Mouse (Mus musculus) mature B cell (primary cell): ENCODE results near the gene Mmel1.

Source experiments
- in situ Hi-C: fragments of 300-500 bp; cut with MboI; formaldehyde crosslinking; loops from 2 replicates; pipeline ENCODE4 v1.14.3; 2019

Mmel1 gene

GRCm38 (mm10) chr4:154869440-154869839 is at the start of gene Mmel1:
Gene Mmel1, plus strand, starts transcription at chr4:154869585.
- in situ Hi-C loops, result no loop called here

GRCm38 (mm10) chr4:154825662-154826061 is 43.7 kb upstream of the Mmel1 start:
- in situ Hi-C loops, result no loop called here

GRCm38 (mm10) chr4:154826224-154826623 is 43.2 kb upstream of the Mmel1 start:
- in situ Hi-C loops, result no loop called here

- in situ Hi-C loops, result no loop called here
Measured at GRCm38 (mm10) chr4:154827181-154827580, 42.2 kb upstream of the Mmel1 start.

- in situ Hi-C loops, result no loop called here
Measured at GRCm38 (mm10) chr4:154827861-154828610, 41.3 kb upstream of the Mmel1 start.

- in situ Hi-C loops, result no loop called here
Measured at GRCm38 (mm10) chr4:154831915-154832573, 37.3 kb upstream of the Mmel1 start.

GRCm38 (mm10) chr4:154836183-154836915 is 33.0 kb upstream of the Mmel1 start:
- in situ Hi-C loops, result no loop called here

- in situ Hi-C loops, result no loop called here
Measured at GRCm38 (mm10) chr4:154837170-154837569, 32.2 kb upstream of the Mmel1 start, which contains the start of gene Ttc34. Gene Ttc34, plus strand, starts transcription at chr4:154837459.

GRCm38 (mm10) chr4:154838741-154839140 is 30.6 kb upstream of the Mmel1 start:
- in situ Hi-C loops, result no loop called here

GRCm38 (mm10) chr4:154839406-154839805 is 30.0 kb upstream of the Mmel1 start:
- in situ Hi-C loops, result no loop called here

- in situ Hi-C loops, result no loop called here
Measured at GRCm38 (mm10) chr4:154852696-154853095, 16.7 kb upstream of the Mmel1 start.

GRCm38 (mm10) chr4:154853881-154854280 is 15.5 kb upstream of the Mmel1 start:
- in situ Hi-C loops, result no loop called here

- in situ Hi-C loops, result no loop called here
Measured at GRCm38 (mm10) chr4:154854676-154855345, 14.6 kb upstream of the Mmel1 start.

- in situ Hi-C loops, result no loop called here
Measured at GRCm38 (mm10) chr4:154855721-154856479, 13.5 kb upstream of the Mmel1 start.

- in situ Hi-C loops, result no loop called here
Measured at GRCm38 (mm10) chr4:154856480-154856837, 12.9 kb upstream of the Mmel1 start.

- in situ Hi-C loops, result no loop called here
Measured at GRCm38 (mm10) chr4:154856882-154857281, 12.5 kb upstream of the Mmel1 start.

- in situ Hi-C loops, result no loop called here
Measured at GRCm38 (mm10) chr4:154857366-154858240, 11.8 kb upstream of the Mmel1 start.

- in situ Hi-C loops, result no loop called here
Measured at GRCm38 (mm10) chr4:154858601-154859000, 10.8 kb upstream of the Mmel1 start.

- in situ Hi-C loops, result no loop called here
Measured at GRCm38 (mm10) chr4:154861967-154862366, 7.4 kb upstream of the Mmel1 start.

GRCm38 (mm10) chr4:154863436-154863935 is 5.9 kb upstream of the Mmel1 start:
- in situ Hi-C loops, result no loop called here
